Mouse (Mus musculus): Measurements from ENCODE around the gene Kiz.

DNA sequence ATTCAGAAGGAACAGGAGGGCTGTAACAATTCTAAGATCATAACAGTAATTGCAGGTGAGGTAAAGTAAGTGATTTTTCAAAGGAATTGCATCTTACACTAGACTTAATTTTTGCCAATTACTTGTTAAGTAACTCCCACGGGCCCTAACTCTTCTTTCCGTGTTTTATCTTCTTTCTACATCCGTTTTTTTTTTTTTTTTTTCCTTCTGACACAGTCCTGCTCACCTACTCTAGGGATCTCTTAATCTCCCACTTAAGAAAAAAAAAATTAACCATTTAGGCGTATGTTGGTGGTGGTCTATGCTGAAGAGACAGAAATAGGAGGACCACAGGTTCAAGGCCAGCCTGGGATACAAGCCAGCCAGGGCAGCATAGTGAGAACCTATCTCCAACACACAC lies 1.2 kb downstream of the Kiz start:
- TF ChIP-seq MAFK (IDR thresholded peaks at IDR 0.05; ENCODE audit: insufficient read depth, low read depth, low read length) (no peak), CHD2 (IDR thresholded peaks at IDR 0.05; ENCODE audit: low read depth, low read length) (no peak), ZC3H11A (IDR thresholded peaks at IDR 0.05; ENCODE audit: borderline replicate concordance, low read depth, low read length) (no peak), ZNF384 (IDR thresholded peaks at IDR 0.05; ENCODE audit: low read depth, low read length) (no peak), HCFC1 (IDR thresholded peaks at IDR 0.05; ENCODE audit: borderline replicate concordance, insufficient read depth, low read length) (no peak)

Data from ES-E14 (cell line).